Mouse (Mus musculus) midbrain, embryonic 10.5 days (tissue): ENCODE data around the gene Zfp366. TPM values are rescaled to one million over a fixed set of nuclear protein-coding genes. Genes with fewer than 3 reads are reported as not detected.
"Not testable (repeated sequence)": the region's sequence is repeated elsewhere in the genome, so short reads cannot be mapped to it uniquely, and the experiment has no call there.

Source experiments
- DNase-seq: peaks from one replicate; pipeline ENCODE4 v3.0.0-alpha.2; 2017; ENCODE audit warnings: low spot score
- H3K27ac ChIP-seq: fragments of 300-500 bp; sonication (generic); replicated peaks from 2 replicates; pipeline ENCODE4 v1.5.1; 2016; ENCODE audit warnings: mild to moderate bottlenecking
- H3K27me3 ChIP-seq: fragments of 300-500 bp; sonication (generic); 2 replicates; pipeline ENCODE4 v1.6.1; 2016; ENCODE audit warnings: low read depth, mild to moderate bottlenecking; ENCODE audit not compliant: poor library complexity, severe bottlenecking
- H3K36me3 ChIP-seq: fragments of 300-500 bp; sonication (generic); 2 replicates; pipeline ENCODE4 v1.6.1; 2016; ENCODE audit warnings: mild to moderate bottlenecking, moderate library complexity
- H3K4me1 ChIP-seq: fragments of 300-500 bp; sonication (generic); 2 replicates; pipeline ENCODE4 v1.6.1; 2016
- H3K4me3 ChIP-seq: fragments of 300-500 bp; sonication (generic); 2 replicates; pipeline ENCODE4 v1.5.1; 2016; ENCODE audit warnings: mild to moderate bottlenecking, moderate library complexity
- H3K9me3 ChIP-seq: fragments of 300-500 bp; sonication (generic); replicated peaks from 2 replicates; pipeline ENCODE4 v1.6.1; 2016; ENCODE audit warnings: mild to moderate bottlenecking
- WGBS: fragments of 180-500 bp; shearing (Covaris S2); methylation state at CpG from one replicate; pipeline ENCODE4 v1.1.7; 2016; 5-methylcytosine and 5-hydroxymethylcytosine counted together
- polyA plus RNA-seq: library from polyadenylated mRNA; unstranded; fragments of >200 nt; fragmentation: Nextera tagmentation; extraction: Ambion mirVana; gene quantifications from 2 replicates; pipeline ENCODE4 v1.2.1, GENCODE M21; 2016

Gene Zfp366
- polyA plus RNA-seq, 1 experiment from 2014 or later, result 0.44 TPM

DNA sequence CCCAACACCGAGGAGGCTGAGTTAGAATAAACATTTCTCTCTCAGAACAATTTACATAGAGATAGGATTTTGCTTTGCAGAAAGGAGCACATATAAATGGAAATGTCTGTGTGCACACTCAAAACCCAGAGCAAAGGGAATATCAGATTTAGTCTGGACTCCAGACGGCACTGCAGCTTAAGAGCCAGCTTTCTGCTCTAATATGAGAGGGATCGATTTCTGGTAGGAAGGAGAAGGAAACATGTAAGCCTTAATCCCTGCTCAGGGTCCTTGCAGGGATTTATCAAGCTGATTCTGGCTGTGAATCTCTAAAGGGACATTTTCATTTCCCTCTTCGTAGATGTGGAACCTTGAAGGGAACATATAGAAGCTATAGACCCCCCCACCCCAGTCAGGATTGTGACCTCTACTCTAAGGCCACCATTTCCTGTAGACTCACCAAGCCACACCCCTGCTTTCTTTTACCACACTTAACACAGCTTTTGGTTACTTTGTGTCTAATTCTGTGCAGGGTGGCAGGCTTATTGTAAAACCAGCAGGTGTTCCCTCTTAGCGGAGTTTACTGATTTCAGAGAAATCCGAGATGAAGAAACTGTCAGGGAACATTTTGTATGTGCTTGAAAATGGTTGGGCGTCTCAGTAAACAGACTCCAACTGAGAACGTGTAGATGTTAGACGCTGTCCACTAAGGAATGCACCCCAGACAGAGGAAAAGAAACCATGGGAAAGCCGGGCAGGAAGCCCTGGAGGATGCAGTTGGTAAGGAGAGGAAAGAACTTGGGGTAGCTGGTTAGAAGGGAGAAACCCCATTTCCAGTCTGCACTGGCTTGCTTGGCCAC, 20.9 kb upstream of the Zfp366 start:
- Histone ChIP-seq H3K27me3 (no peaks in the 10 kb centered on the region), H3K4me1 (peaks cover 15% of the 10 kb centered on the region), H3K36me3 (no peaks in the 10 kb centered on the region), H3K4me3 (no peak overlapping the region), H3K9me3 (no peaks in the 10 kb centered on the region), H3K27ac (peak overlapping the region; percentile 28; the same call in 1 of the 2 replicates)
- WGBS, result 59% methylated on average over 10 of the region's 10 CpGs
- no peak for DNase-seq

DNA sequence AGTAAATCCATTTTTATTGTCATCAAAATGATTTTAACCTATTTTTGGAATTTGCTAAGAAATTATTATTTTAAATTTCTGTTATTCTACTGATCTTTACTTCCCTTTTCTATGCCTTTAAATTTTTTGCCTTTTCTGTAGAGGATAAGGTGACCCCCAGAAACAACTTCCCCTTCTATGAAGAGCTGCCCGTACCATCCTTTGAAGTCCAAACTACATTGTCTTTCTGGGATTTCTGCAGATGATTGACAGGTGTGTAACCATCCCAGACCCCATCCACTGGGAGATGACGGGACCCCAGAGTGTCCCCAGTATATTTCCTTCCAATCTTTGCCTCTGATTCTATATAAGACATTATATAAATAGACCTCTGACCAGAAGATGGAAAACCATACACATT, 20.3 kb upstream of the Zfp366 start:
- no peak overlapping the region for H3K4me3 ChIP-seq
- no peak overlapping the region for H3K27ac ChIP-seq
- no peak for DNase-seq
- peaks cover 15% of the 10 kb centered on the region for H3K4me1 ChIP-seq
- no peaks in the 10 kb centered on the region for H3K36me3 ChIP-seq
- no peaks in the 10 kb centered on the region for H3K9me3 ChIP-seq
- H3K27me3 ChIP-seq, result no peaks in the 10 kb centered on the region
- WGBS, result 76% methylated on average over 2 of the region's 2 CpGs

DNA sequence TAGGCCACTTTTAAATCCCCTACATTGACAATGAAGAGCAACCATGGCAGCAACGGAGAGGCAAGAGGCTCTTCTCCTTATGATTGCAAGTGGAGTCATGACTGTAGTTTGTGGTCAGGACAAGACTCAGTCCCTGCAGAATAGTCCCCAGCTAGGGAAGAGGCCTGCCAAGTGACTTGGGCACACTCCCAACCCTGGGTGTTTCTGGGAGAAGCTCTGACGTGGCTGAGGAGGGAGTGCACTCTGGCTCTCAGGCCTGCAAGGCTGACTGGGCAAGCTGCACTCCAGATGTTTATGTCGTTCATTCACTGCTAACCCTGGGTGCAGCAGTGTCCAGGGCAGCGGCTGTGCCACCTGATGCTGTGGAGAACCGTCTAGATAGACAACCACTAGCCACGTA, 15.2 kb upstream of the Zfp366 start:
- Histone ChIP-seq H3K4me1 (peaks cover 10% of the 10 kb centered on the region), H3K27me3 (no peaks in the 10 kb centered on the region), H3K36me3 (no peaks in the 10 kb centered on the region), H3K27ac (no peak overlapping the region), H3K9me3 (no peaks in the 10 kb centered on the region), H3K4me3 (no peak overlapping the region)
- DNase-seq, result no peak
- WGBS, result 72% methylated on average over 6 of the region's 6 CpGs

DNA sequence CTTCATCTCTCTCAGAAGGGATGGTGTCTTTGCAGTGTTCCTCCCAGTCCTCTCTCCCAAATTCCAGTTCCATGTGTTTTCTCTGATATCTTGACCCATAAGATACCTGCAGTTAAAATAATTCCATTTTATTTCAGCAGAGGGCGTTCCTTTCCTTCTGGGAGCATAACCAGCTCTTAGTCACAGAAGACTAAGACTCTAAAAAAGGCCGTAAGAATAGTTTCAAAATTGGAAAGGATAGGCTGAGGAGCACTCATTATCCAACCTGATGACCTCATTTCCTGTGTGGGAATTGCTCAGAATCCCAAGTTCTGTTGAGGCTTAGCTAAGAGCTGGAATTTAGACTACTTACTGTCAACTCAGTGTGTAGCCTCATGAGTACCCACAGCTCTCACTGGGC, 14.3 kb upstream of the Zfp366 start:
- H3K27me3 ChIP-seq, result no peaks in the 10 kb centered on the region
- 42% methylated on average over 2 of the region's 2 CpGs for WGBS
- H3K36me3 ChIP-seq, result no peaks in the 10 kb centered on the region
- H3K4me1 ChIP-seq, result peaks cover 13% of the 10 kb centered on the region
- H3K4me3 ChIP-seq, result no peak overlapping the region
- no peaks in the 10 kb centered on the region for H3K9me3 ChIP-seq
- no peak for DNase-seq
- no peak overlapping the region for H3K27ac ChIP-seq

DNA sequence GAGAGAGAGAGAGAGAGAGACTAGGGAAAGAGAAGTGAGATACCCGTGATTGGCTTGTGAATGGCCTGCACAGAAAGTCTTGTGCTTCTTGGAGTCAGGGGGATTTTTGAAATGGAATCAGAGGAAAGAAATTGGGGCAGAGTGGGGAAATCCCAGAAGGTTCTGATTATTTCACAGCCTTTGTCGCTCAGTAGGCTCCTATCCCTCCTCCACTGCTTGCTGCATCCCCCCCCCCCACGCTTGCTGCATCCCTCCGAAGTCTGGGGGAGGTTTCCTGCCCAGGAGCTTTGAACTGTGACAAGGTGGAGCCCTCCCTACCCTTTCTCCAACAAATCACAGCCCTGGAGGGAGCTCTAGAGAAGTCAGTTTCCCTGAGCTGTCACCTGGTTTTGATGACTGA, 10.8 kb upstream of the Zfp366 start:
- Histone ChIP-seq H3K9me3 (no peaks in the 10 kb centered on the region), H3K36me3 (no peaks in the 10 kb centered on the region), H3K27ac (0 out of 2 replicates have a peak overlapping the region, but pooled peaks have one; percentile 50), H3K4me1 (peaks cover 13% of the 10 kb centered on the region), H3K4me3 (no peak overlapping the region), H3K27me3 (no peaks in the 10 kb centered on the region)
- no peak for DNase-seq
- 36% methylated on average over 4 of the region's 4 CpGs for WGBS

DNA sequence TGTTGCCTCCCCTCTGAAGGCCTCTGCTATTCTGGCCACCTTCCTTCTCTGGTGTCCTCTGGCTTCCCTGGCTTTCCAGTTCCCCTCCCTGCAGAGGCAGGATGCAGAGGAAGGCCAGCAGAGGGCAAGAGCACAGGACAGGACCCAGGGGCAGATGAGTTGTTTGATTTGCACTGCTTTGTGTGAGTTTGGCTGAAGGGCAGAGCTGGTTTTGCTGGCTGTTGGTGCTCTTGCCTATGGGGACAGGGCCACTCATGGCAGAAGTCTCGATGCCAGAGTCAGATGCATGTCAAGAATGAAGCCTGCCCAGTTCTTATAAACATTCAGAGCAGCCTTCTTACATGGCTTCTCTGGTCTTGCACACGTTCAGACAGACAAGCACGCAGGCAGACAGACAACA, 1.8 kb upstream of the Zfp366 start:
- H3K4me3 ChIP-seq, H3K36me3 ChIP-seq, H3K27ac ChIP-seq, H3K27me3 ChIP-seq, H3K4me1 ChIP-seq, DNase-seq, H3K9me3 ChIP-seq: not testable (repeated sequence)
- WGBS, result 90% methylated on average over 3 of the region's 3 CpGs

DNA sequence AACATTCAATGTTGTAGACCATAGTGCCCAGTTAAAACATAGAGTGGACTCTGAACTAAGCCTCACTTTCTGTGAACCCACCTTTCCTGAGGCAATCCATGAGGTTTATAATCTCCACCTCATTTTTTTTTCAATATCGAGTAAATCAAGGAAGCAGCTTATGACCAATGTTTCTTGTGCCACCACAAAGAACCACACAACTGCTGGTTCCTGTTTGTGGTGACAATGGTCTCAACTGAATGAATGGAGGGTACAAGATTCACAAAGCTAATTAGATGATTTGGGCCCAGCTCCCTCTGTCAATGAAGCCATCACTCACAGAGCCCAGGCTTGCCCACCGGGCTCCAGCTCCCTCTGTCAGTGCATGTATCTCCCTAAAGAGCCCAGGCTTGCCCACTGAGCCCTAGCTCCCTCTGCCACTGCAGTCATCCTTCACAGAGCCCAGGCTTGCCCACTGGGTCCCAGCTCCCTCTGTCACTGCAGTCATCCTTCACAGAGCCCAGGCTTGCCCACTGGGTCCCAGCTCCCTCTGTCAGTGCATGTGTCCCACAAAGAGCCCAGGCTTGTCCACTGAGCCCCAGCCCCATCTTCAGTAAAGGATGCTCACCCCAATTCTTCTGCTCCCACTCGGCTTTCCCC, 1.2 kb upstream of the Zfp366 start:
- WGBS, result 92% methylated on average over 3 of the region's 3 CpGs
- Histone ChIP-seq H3K27ac (no peak overlapping the region), H3K4me1 (no peaks in the 10 kb centered on the region), H3K4me3 (no peak overlapping the region), H3K36me3 (no peaks in the 10 kb centered on the region), H3K9me3 (no peaks in the 10 kb centered on the region), H3K27me3 (no peaks in the 10 kb centered on the region)
- no peak for DNase-seq

DNA sequence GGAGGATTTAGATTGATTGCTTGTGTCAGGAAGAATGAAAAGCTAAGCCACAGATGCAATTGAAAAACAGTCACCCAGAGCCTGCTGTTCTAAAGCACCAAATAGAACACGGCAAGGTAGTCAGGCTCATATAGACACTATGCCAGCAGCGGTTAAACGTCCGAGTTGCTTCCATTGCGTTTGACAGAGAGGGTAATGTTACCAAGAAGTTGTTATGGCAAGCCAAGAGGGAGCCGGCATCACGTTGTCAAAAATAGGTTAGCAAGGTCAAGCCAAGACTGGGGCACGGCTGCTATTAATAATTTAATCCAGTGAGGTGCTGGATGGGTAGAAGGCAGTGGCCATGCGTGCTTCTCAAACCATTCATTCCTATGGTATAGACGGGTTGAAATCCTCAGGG, 950 bp downstream of the Zfp366 start:
- DNase-seq, result no peak
- H3K36me3 ChIP-seq, result no peaks in the 10 kb centered on the region
- WGBS, result 89% methylated on average over 10 of the region's 10 CpGs
- H3K27me3 ChIP-seq, result no peaks in the 10 kb centered on the region
- H3K27ac ChIP-seq, result no peak overlapping the region
- H3K4me1 ChIP-seq, result no peaks in the 10 kb centered on the region
- no peak overlapping the region for H3K4me3 ChIP-seq
- no peaks in the 10 kb centered on the region for H3K9me3 ChIP-seq

DNA sequence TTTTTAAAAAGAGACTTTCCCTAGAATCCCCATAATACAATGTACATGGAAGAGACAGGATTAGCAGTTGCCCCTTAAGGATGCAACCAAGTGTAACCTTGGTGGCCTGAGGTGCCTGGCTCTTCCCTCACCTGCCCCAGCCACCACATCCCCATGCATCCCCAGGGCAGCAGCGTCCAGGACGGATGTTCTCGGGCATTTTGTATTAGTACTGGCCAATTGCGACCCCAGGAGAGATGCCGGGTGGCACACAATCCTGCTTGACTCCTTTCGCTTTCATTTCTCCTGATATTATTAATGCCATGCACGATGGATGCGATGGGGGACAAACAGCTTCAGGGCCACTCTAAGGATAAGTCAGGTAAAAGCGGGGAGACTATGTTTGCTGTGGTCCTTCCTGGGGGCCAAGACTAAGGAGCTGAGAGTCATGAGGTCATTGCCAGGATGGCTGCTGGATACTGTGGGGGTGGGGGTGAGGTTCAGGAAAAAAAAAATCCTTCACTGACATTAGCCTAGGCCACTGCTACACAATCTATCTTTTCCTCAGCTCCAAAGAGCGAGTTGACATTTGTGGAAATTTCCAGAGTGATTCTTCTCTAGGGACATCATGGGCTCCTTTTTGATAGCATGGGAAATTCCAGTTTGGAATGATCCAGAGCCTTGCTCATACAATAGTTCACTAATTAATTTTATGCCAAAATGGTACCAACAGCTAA, 1.7 kb downstream of the Zfp366 start:
- Histone ChIP-seq H3K9me3 (no peaks in the 10 kb centered on the region), H3K4me1 (no peaks in the 10 kb centered on the region), H3K27ac (no peak overlapping the region), H3K27me3 (no peaks in the 10 kb centered on the region), H3K36me3 (no peaks in the 10 kb centered on the region), H3K4me3 (no peak overlapping the region)
- no peak for DNase-seq
- WGBS, result 91% methylated on average over 10 of the region's 10 CpGs

DNA sequence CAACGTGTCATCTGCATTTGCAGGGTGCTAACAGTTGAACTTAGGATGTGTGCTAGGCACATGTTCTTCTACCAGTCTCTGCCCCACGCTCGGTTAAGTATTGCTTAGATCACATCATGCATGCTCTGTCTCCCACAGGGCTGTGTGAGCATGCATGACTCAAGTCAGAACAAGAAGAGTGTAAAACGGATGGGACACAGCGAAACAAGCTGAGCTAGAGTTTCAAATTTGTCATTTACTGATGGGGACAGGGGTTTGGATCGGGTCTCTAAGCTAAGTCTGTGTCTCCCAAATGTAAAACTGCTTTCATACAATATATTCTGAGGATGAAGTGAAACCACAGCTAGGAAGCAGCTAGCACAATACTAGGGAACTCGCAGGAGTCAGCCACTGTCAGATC, 2.2 kb downstream of the Zfp366 start:
- Histone ChIP-seq H3K4me3 (no peak overlapping the region), H3K9me3 (no peaks in the 10 kb centered on the region), H3K4me1 (no peaks in the 10 kb centered on the region), H3K27ac (no peak overlapping the region), H3K27me3 (no peaks in the 10 kb centered on the region), H3K36me3 (no peaks in the 10 kb centered on the region)
- 87% methylated on average over 7 of the region's 7 CpGs for WGBS
- no peak for DNase-seq

DNA sequence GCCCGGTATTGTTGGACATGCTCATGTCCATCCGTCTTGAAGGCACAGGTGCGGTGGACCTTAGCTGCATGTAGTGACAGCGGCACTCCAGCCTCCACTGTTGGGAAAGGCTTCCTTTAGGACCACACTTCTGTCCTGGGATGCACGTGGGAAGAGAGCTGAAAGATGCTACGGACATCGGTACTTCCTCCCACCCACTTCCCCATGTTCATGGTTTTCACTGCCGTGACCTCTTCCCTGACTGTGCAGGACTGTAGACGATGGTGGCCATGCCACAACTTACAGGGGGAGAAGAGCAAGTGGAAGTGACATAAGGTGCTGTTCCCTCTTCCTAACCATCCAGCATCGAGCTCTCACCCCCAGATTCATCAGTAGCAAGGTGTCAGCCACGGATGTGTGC, 2.8 kb downstream of the Zfp366 start:
- H3K36me3 ChIP-seq, result no peaks in the 10 kb centered on the region
- H3K27ac ChIP-seq, result no peak overlapping the region
- no peaks in the 10 kb centered on the region for H3K4me1 ChIP-seq
- H3K4me3 ChIP-seq, result no peak overlapping the region
- H3K9me3 ChIP-seq, result no peaks in the 10 kb centered on the region
- DNase-seq, result no peak
- 89% methylated on average over 11 of the region's 11 CpGs for WGBS
- H3K27me3 ChIP-seq, result no peaks in the 10 kb centered on the region

DNA sequence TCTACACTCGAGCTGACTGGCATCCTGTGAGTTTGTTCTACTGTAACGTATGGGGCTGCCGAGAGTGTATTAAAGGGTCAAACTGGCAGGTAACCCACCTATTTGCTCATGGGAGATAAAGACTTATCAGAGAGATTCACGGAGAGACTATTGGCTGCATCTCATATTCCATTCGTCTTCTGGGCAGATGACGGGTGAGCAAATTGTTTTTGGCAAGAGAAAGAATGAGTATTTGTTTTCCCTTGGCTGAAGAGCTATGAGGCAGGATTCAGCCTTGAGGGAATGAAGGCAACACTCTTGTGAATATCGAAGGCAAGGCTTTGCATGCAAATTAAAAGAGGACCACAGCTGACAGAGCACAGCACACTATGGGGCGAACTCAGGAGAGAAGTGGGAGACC, 4.0 kb downstream of the Zfp366 start:
- Histone ChIP-seq H3K4me3 (no peak overlapping the region), H3K9me3 (no peaks in the 10 kb centered on the region), H3K27me3 (no peaks in the 10 kb centered on the region), H3K27ac (no peak overlapping the region), H3K36me3 (no peaks in the 10 kb centered on the region), H3K4me1 (no peaks in the 10 kb centered on the region)
- WGBS, result 87% methylated on average over 8 of the region's 8 CpGs
- DNase-seq, result no peak

DNA sequence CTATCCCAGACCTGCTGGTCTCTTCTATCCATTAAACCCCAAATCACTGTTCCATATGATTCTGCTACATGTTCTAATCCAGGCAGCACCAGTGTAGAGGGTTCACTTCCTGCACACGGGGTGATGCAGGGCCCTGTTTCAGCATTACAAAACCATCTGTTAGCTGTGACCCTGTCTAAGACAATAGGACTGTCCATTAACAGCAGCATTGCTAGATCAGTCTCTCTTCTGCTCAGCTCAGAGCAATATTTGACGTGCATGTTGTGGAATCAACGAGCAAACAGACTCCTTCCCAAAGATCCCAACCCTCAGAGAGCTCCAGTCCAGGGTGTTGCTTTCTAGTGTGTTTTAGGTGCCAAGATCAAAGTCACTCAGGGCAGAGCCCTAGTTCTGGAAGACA, 5.0 kb downstream of the Zfp366 start:
- H3K4me1 ChIP-seq, result no peaks in the 10 kb centered on the region
- H3K27ac ChIP-seq, result no peak overlapping the region; the same call in 1 of the 2 replicates
- H3K27me3 ChIP-seq, result no peaks in the 10 kb centered on the region
- no peaks in the 10 kb centered on the region for H3K9me3 ChIP-seq
- H3K4me3 ChIP-seq, result no peak overlapping the region
- WGBS, result 80% methylated on average over 3 of the region's 3 CpGs
- no peaks in the 10 kb centered on the region for H3K36me3 ChIP-seq
- no peak for DNase-seq
